Mouse (Mus musculus): Measurements from ENCODE around the gene Prps1l3.

GRCm38 (mm10) chr12:57211353-57212311, 18.6 kb upstream of the Prps1l3 start:
- TF ChIP-seq CTCF (IDR thresholded peaks at IDR 0.05; ENCODE audit: insufficient read depth, low read depth, low read length) (no peak), POLR2A (IDR thresholded peaks at IDR 0.05; ENCODE audit: insufficient read depth, low read depth, low read length) (no peak)
